Mouse (Mus musculus): Measurements from ENCODE around the gene Zdhhc14.

Zdhhc14 gene

DNA sequence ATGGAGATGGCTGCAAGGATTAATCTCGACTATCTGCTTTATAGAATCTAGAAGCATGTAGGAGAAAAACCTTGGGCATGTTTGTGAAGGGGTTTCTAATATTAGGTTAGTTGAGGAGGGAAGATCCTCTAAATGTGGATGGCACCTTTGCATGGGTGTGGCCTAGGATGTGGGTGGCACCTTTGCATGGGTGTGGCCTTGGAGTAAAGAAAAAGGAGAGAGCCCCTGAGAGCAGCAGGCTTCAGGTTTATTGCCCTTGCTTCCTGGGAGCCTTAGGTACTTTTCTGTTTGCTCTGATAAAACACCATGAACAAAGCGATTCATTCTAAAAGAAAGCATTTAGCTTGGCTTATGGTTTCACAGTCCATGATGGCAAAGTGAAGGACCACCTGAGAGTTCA is 62.2 kb downstream of the Zdhhc14 start:
- no peak for DNase-seq (ENCODE audit: low spot score)

- DNase-seq (ENCODE audit: low spot score) = no peak
These were observed 64.2 kb downstream of the Zdhhc14 start for GRCm38 (mm10) chr17:5556568-5556967.

DNA sequence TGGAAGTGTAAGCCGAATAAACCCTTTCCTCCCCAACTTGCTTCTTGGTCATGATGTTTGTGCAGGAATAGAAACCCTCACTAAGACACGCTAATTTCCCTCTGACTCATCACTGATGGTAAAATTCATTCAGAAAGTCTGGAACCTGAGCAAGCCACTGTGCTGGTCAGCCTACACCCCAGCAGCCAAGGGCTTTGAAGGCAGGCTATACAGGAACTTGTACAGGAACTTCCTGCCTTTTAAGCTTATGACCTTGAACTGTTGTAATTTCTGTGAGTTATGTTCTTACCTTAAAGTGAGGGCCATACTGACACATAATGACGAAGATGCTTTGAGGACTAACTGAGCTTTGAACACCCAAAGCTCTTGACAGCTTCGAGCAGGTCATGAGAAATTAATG is 67.9 kb downstream of the Zdhhc14 start:
- DNase-seq (ENCODE audit: low spot score) = no peak

- DNase-seq (ENCODE audit: low spot score) = no peak
These were observed 70.8 kb downstream of the Zdhhc14 start for GRCm38 (mm10) chr17:5563108-5563507.

DNA sequence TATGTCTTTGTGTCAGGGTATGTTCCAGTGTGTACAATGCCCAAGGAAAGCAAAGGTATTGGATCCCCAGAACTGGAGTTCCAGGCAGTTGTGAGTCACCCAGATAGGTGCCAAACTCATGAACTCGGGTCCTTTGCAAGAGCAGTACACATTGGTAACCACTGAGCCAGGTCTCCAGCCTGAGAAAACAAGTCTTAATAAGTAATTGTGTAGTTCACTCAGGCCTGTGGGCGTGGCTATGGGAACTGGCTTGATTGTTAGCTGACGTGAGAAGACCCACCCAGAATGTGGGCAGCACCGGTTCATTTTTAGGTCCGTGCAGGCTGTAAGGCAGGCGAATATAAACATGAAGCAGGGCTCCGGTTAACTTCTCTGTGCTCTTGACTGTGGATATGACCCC is 73.6 kb downstream of the Zdhhc14 start:
- DNase-seq (ENCODE audit: low spot score) = no peak

DNA sequence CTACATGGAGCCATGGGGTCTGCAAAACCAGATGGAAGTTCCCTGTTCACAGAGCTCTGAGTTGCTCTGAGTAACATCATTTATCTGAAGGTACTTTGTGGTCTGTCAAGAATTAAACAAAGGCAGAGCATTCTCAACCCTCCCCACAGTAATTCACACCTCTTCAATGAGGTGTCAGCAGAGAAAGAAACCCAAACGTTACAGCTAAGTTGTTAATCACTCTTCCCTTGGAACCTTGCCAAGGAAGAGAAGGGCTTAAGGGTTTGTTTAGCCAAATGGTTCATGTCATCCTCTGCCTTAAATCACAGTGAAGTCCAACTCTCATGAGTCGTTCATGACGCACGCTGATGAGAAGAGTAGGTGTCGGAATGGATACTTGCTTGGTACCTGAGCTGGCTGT is 75.6 kb downstream of the Zdhhc14 start:
- DNase-seq (ENCODE audit: low spot score) = no peak

- no peak for DNase-seq (ENCODE audit: low spot score)
These were observed 77.0 kb downstream of the Zdhhc14 start for GRCm38 (mm10) chr17:5569131-5570030.

DNA sequence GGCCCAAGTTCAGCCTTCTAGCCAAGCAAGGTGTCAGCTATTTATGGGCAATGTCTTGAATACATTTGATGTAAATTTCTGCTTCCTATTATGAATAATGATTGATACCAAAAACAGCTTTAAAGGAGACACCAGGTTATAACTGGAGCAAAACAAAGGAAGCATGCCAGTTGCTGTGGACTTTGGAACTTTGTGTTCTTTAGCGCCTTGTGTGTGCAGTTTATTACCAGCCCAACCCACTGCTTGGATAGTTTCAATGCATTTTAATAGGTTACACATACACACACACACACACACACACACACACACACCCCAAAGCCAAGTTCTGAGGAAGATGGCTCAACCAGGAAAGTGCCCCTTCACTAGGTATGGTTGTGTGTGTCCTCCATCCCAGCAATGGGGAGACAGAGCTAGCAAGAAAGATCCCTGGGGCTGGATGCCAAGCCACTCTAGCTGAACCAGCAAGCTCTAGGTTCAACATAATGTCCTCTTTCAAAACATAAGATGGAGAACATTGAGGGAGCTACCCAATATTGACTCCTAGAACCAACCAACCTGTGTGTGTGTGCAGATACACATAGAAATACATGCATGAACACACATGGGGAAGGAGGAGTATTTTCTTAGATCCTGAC is 79.9 kb downstream of the Zdhhc14 start:
- no peak for DNase-seq (ENCODE audit: low spot score)

DNA sequence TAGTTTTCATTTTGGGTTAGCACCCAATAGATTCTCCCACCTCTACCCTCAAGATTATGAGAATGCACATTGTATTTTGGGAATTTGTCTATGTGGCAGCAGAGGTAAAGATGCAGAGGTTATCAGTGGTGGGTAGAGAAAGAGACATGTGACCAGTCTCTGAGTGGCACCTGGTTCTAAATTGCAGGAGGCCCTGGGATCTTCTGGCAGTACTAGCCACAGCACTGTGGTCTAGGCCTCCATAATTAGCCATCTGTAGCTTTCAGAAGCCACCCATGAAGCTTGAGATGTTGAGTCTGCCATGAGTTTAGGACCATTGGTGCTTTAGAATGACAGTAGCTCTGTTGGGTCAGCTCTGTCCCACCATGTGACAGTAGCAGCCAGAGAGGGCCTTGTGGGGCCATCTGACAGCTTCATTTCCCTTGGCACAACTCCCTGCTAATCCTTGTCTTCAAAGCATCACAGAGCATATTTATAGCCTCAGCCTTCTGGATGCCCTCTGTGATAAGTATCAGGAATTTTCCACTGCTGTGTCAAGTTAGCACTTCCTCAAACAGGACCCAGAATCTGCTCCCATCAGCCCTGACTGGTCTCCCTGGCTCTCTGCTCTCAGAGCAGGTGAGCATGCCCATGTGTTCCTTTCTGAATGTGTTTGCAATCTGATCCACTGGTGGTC is 80.5 kb downstream of the Zdhhc14 start:
- DNase-seq (ENCODE audit: low spot score) = no peak

- no peak for DNase-seq (ENCODE audit: low spot score)
These were observed 82.3 kb downstream of the Zdhhc14 start for GRCm38 (mm10) chr17:5574672-5575071.

- no peak for DNase-seq (ENCODE audit: low spot score)
These were observed 83.2 kb downstream of the Zdhhc14 start for GRCm38 (mm10) chr17:5575518-5575917.

DNA sequence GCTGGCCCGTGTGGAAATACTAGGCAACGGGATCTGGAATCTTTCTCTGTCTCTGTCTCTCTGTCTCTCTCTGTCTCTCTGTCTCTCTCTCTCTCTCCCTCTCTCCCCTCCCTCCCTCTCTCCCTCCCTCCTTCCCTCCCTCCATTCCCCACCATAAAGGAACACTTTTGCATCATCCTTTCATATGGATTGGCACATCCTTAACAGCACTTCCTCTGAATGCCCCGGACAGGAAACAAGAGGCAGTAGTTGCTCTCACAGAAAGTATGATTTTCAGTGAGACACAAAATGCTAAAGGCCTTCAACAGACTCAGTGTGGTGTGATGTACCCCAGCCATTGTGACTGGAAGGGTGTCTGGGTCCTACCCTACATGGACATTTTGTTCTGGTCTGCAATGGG is 89.9 kb downstream of the Zdhhc14 start:
- DNase-seq (ENCODE audit: low spot score) = no peak

- DNase-seq (ENCODE audit: low spot score) = no peak
These were observed 90.6 kb downstream of the Zdhhc14 start for GRCm38 (mm10) chr17:5582937-5583336.

DNA sequence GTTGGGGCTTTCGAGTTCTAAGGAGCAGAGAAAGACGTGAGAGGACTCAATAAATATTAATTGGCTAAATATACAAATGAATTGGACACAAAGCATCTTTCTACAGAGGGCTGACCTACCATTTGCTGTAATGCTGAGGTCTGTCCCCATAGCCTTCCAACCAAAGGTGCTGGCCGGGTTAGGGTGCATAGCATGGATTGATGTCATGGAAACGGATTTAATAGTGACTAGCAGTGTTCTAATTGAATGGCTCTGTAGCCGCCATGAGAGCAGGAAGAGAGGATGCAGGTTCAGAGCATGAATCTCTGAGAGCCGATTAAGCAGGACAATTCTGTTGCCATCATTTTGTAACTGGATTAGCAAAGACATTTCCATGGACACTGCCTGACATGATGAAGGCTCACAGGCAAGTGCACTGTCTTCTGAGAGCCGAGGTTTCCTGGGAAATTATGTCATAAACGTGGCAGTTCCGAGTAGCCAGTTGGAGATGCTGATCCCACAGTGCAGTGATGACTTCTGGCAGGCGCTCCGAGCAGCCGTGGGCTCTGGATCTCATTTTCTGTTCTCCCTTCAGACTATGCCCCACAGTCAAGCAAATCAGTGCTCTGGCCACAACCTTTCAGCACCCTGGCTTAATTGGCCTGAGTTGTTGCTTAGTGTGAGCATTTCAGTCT is 91.3 kb downstream of the Zdhhc14 start:
- no peak for DNase-seq (ENCODE audit: low spot score)

DNA sequence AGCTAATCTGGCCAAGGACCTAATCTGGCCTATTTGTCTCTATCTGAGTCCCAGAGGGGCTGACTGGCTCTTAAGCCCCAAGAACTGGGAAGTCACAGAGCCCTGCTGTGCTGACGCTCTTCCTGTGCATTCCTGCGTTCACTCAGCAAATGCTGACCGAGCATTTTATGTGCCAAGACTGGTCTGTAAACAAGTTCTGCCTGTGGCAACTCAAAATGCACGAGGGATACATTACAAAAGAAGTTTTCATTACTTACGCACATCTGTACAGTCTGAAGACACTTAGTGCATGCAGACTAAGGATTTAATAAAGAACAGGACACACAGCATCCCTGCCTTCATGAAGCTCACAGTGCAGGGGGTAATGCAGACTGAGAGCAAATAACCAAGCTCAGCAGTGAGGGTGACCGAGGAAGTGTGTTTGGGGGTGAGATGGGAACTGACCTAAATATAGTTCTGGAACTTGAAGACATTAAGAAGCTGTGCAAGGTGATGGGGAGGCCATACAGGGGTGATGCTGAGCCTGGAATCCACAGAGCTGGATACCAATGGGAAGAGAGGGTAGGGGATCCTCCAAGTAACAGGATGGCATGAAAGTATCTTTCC is 99.3 kb downstream of the Zdhhc14 start:
- no peak for DNase-seq (ENCODE audit: low spot score)

GRCm38 (mm10) chr17:5593071-5593470 is 100.7 kb downstream of the Zdhhc14 start:
- no peak for DNase-seq (ENCODE audit: low spot score)

DNA sequence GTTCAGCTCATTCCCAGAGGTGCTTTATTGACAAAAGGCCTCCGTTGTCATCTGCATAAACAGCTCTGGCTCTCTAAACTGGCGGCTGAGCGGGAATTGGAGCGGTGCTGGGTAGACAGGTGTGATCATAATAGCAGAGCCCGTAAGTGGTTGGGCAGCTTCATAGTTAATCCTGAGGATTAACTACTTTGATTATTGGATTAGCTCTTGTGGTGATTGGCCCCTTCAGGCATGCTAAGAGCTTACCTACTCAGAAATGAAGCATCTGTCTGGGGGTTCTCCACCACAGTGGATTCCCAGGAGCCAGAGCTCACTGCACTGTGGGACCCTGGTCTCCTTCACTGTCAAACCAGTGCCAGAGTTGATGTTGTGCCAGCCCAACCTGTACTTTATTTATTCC is 102.7 kb downstream of the Zdhhc14 start:
- no peak for DNase-seq (ENCODE audit: low spot score)

- DNase-seq (ENCODE audit: low spot score) = no peak
These were observed 104.1 kb downstream of the Zdhhc14 start for GRCm38 (mm10) chr17:5596490-5596889.

- no peak for DNase-seq (ENCODE audit: low spot score)
These were observed 106.6 kb downstream of the Zdhhc14 start for GRCm38 (mm10) chr17:5598999-5599398.

- DNase-seq (ENCODE audit: low spot score) = no peak
These were observed 108.2 kb downstream of the Zdhhc14 start for GRCm38 (mm10) chr17:5600505-5601027.

DNA sequence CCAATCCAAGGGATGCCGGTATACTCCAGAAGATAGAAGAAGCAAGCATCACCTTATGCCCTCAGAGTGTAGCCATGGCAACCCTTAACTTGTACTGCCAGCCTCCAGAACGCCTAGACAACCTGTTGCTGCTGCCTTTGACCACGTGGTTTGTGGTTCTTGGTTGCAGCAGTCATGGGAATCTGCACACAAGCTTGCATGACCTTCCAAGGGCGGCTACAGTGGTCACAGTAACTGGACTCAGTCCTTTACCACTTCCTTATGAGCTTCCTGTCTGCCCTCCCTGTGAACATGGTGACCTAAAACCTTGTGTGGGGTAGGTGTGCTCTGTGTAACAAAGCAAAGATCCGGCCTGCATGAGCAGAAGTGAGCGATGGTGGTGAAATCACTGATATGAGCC is 109.6 kb downstream of the Zdhhc14 start:
- DNase-seq (ENCODE audit: low spot score) = no peak

- no peak for DNase-seq (ENCODE audit: low spot score)
These were observed 113.8 kb downstream of the Zdhhc14 start for GRCm38 (mm10) chr17:5606151-5606591.
